Mouse (Mus musculus) right cerebral cortex, adult 18-20 months (tissue): ENCODE measurements at regions not wholly inside any gene's neighbourhood (a gene's known extent, or its start where the extent isn't known, plus 50 kb on each side); places are given as distances from the start of the nearest gene placed in this dataset.
A peak's percentile ranks its signal among the peaks of the same experiment; 100 is the strongest.

Source experiments
- DNase-seq: peaks from one replicate; pipeline ENCODE4 v3.0.0; 2022; ENCODE audit warnings: mixed read lengths

- DNase-seq: peak; percentile 67
Observed at GRCm38 (mm10) chr1:137074787-137075186, 114.5 kb upstream of the Nr5a2 start.

GRCm38 (mm10) chr1:137073857-137074572 lies 113.8 kb upstream of the Nr5a2 start:
- no peak for DNase-seq

- DNase-seq: no peak
Observed at GRCm38 (mm10) chr1:137060914-137061313, 100.7 kb upstream of the Nr5a2 start.

GRCm38 (mm10) chr1:137053134-137053533 lies 92.9 kb upstream of the Nr5a2 start:
- no peak for DNase-seq

GRCm38 (mm10) chr1:137051515-137051914 lies 91.3 kb upstream of the Nr5a2 start:
- DNase-seq: no peak

GRCm38 (mm10) chr1:137044076-137044475 lies 83.8 kb upstream of the Nr5a2 start:
- peak; percentile 5 for DNase-seq

GRCm38 (mm10) chr1:137042414-137043010 lies 82.3 kb upstream of the Nr5a2 start:
- DNase-seq: no peak

GRCm38 (mm10) chr1:137040898-137041297 lies 80.7 kb upstream of the Nr5a2 start:
- DNase-seq: no peak

- DNase-seq: no peak
Observed at GRCm38 (mm10) chr1:137034586-137034985, 74.3 kb upstream of the Nr5a2 start.

- DNase-seq: no peak
Observed at GRCm38 (mm10) chr1:137033679-137034078, 73.4 kb upstream of the Nr5a2 start.

GRCm38 (mm10) chr1:137023706-137024105 lies 63.5 kb upstream of the Nr5a2 start:
- DNase-seq: no peak

GRCm38 (mm10) chr1:137020528-137020927 lies 60.3 kb upstream of the Nr5a2 start:
- no peak for DNase-seq

GRCm38 (mm10) chr1:137017642-137018041 lies 57.4 kb upstream of the Nr5a2 start:
- DNase-seq: no peak

GRCm38 (mm10) chr1:137010240-137010926 lies 50.1 kb upstream of the Nr5a2 start:
- DNase-seq: no peak
